Mouse (Mus musculus): ENCODE data around the gene Ndufaf2. TPM values are rescaled to one million over a fixed set of nuclear protein-coding genes. Genes with fewer than 3 reads are reported as not detected.

Gene Ndufaf2
- 35.7 and 37.2 TPM in 2 replicates for polyA plus RNA-seq (2015; fragmentation: Nextera tagmentation; extraction: Ambion mirVana)

- Histone ChIP-seq H3K27ac (ENCODE audit: low read length) (0 out of 2 replicates have a peak within 1 kb of the TSS, but pooled peaks have one; percentile 20), H3K4me1 (ENCODE audit: insufficient read depth, low read depth, low read length) (0 out of 2 replicates have a peak, but pooled peaks cover 6% of the 10 kb centered on the region), H3K36me3 (ENCODE audit: insufficient read depth, low read length) (no peaks in the 10 kb centered on the region), H3K4me3 (ENCODE audit: low read depth, low read length) (peak within 1 kb of the TSS; percentile 81), H3K9ac (replicated peaks; ENCODE audit: low read depth) (peak within 1 kb of the TSS; percentile 48; the same call in 1 of the 2 replicates), H3K9me3 (ENCODE audit: low read length) (no peaks in the 10 kb centered on the region), H3K4me2 (replicated peaks; ENCODE audit: low read depth, low read length) (peak within 1 kb of the TSS; percentile 91), H3K27me3 (replicated peaks; ENCODE audit: insufficient read depth, low read length) (no peaks in the 10 kb centered on the region)
- TF ChIP-seq EP300 (IDR thresholded peaks at IDR 0.05), result no peak
- TF ChIP-seq CTCF (IDR thresholded peaks at IDR 0.05), result peak; percentile 29
- WGBS, result 1% methylated on average over 47 of the region's 47 CpGs
- DNase-seq (ENCODE audit: low spot score) (peak; percentile 95), ATAC-seq (peak; percentile 99)
These were observed at the start of gene Ndufaf2, which contains the start of gene Ercc8 for GRCm38 (mm10) chr13:108158465-108159240. Ndufaf2 (minus strand) TSS chr13:108158623. Ercc8 (plus strand) TSS chr13:108158731.

- no peak overlapping the region for H3K4me2 ChIP-seq (replicated peaks; ENCODE audit: low read depth, low read length)
- no peaks in the 10 kb centered on the region for H3K9me3 ChIP-seq (ENCODE audit: low read length)
- no peak overlapping the region for H3K27ac ChIP-seq (ENCODE audit: low read length)
- TF ChIP-seq CTCF (IDR thresholded peaks at IDR 0.05), result no peak
- no peak for TF ChIP-seq EP300 (IDR thresholded peaks at IDR 0.05)
- no peak overlapping the region for H3K4me3 ChIP-seq (ENCODE audit: low read depth, low read length)
- no peaks in the 10 kb centered on the region for H3K27me3 ChIP-seq (replicated peaks; ENCODE audit: insufficient read depth, low read length)
- no peaks in the 10 kb centered on the region for H3K4me1 ChIP-seq (ENCODE audit: insufficient read depth, low read depth, low read length)
- H3K9ac ChIP-seq (replicated peaks; ENCODE audit: low read depth), result no peak overlapping the region
- ATAC-seq (no peak), DNase-seq (ENCODE audit: low spot score) (no peak)
- WGBS, result 61% methylated on average over 5 of the region's 5 CpGs
- H3K36me3 ChIP-seq (ENCODE audit: insufficient read depth, low read length), result no peaks in the 10 kb centered on the region
These were observed 49.7 kb upstream of the Ndufaf2 start for GRCm38 (mm10) chr13:108208090-108208489.

GRCm38 (mm10) chr13:108207447-108207846 is 49.0 kb upstream of the Ndufaf2 start:
- ATAC-seq (no peak), DNase-seq (ENCODE audit: low spot score) (no peak)
- Histone ChIP-seq H3K9ac (replicated peaks; ENCODE audit: low read depth) (no peak overlapping the region), H3K27ac (ENCODE audit: low read length) (no peak overlapping the region), H3K4me3 (ENCODE audit: low read depth, low read length) (no peak overlapping the region), H3K27me3 (replicated peaks; ENCODE audit: insufficient read depth, low read length) (no peaks in the 10 kb centered on the region), H3K4me2 (replicated peaks; ENCODE audit: low read depth, low read length) (no peak overlapping the region), H3K36me3 (ENCODE audit: insufficient read depth, low read length) (no peaks in the 10 kb centered on the region), H3K9me3 (ENCODE audit: low read length) (no peaks in the 10 kb centered on the region), H3K4me1 (ENCODE audit: insufficient read depth, low read depth, low read length) (no peaks in the 10 kb centered on the region)
- TF ChIP-seq EP300 (IDR thresholded peaks at IDR 0.05) (no peak), CTCF (IDR thresholded peaks at IDR 0.05) (no peak)
- 77% methylated on average over 2 of the region's 2 CpGs for WGBS

- DNase-seq (ENCODE audit: low spot score) (no peak), ATAC-seq (no peak)
- Histone ChIP-seq H3K4me2 (replicated peaks; ENCODE audit: low read depth, low read length) (no peak overlapping the region), H3K9ac (replicated peaks; ENCODE audit: low read depth) (no peak overlapping the region), H3K9me3 (ENCODE audit: low read length) (no peaks in the 10 kb centered on the region), H3K4me3 (ENCODE audit: low read depth, low read length) (no peak overlapping the region), H3K27ac (ENCODE audit: low read length) (no peak overlapping the region), H3K27me3 (replicated peaks; ENCODE audit: insufficient read depth, low read length) (no peaks in the 10 kb centered on the region), H3K36me3 (ENCODE audit: insufficient read depth, low read length) (no peaks in the 10 kb centered on the region), H3K4me1 (ENCODE audit: insufficient read depth, low read depth, low read length) (no peaks in the 10 kb centered on the region)
- 74% methylated on average over 3 of the region's 3 CpGs for WGBS
- no peak for TF ChIP-seq CTCF (IDR thresholded peaks at IDR 0.05)
- TF ChIP-seq EP300 (IDR thresholded peaks at IDR 0.05), result no peak
These were observed 46.4 kb upstream of the Ndufaf2 start for GRCm38 (mm10) chr13:108204857-108205256.

GRCm38 (mm10) chr13:108195474-108195873 is 37.1 kb upstream of the Ndufaf2 start:
- H3K4me2 ChIP-seq (replicated peaks; ENCODE audit: low read depth, low read length), result no peak overlapping the region

GRCm38 (mm10) chr13:108191074-108191720 is 32.8 kb upstream of the Ndufaf2 start:
- TF ChIP-seq EP300 (IDR thresholded peaks at IDR 0.05) (no peak), CTCF (IDR thresholded peaks at IDR 0.05) (peak; percentile 89)
- WGBS, result 44% methylated on average over 11 of the region's 11 CpGs
- Histone ChIP-seq H3K36me3 (ENCODE audit: insufficient read depth, low read length) (peaks cover 8% of the 10 kb centered on the region; the same call in 1 of the 2 replicates), H3K27ac (ENCODE audit: low read length) (no peak overlapping the region), H3K27me3 (replicated peaks; ENCODE audit: insufficient read depth, low read length) (no peaks in the 10 kb centered on the region), H3K9ac (replicated peaks; ENCODE audit: low read depth) (no peak overlapping the region), H3K4me3 (ENCODE audit: low read depth, low read length) (no peak overlapping the region), H3K4me1 (ENCODE audit: insufficient read depth, low read depth, low read length) (no peaks in the 10 kb centered on the region), H3K4me2 (replicated peaks; ENCODE audit: low read depth, low read length) (no peak overlapping the region), H3K9me3 (ENCODE audit: low read length) (no peaks in the 10 kb centered on the region)
- peak; percentile 86 for DNase-seq (ENCODE audit: low spot score)
- ATAC-seq, result peak; percentile 74

More at GRCm38 (mm10) chr13:108195474-108195873, 37.1 kb upstream of the Ndufaf2 start:
- Histone ChIP-seq H3K27me3 (replicated peaks; ENCODE audit: insufficient read depth, low read length) (no peaks in the 10 kb centered on the region), H3K36me3 (ENCODE audit: insufficient read depth, low read length) (peaks cover 8% of the 10 kb centered on the region; the same call in 1 of the 2 replicates), H3K4me1 (ENCODE audit: insufficient read depth, low read depth, low read length) (no peaks in the 10 kb centered on the region), H3K4me3 (ENCODE audit: low read depth, low read length) (no peak overlapping the region), H3K9ac (replicated peaks; ENCODE audit: low read depth) (no peak overlapping the region), H3K27ac (ENCODE audit: low read length) (no peak overlapping the region), H3K9me3 (ENCODE audit: low read length) (no peaks in the 10 kb centered on the region)
- no peak for ATAC-seq
- 77% methylated on average over 6 of the region's 6 CpGs for WGBS
- no peak for DNase-seq (ENCODE audit: low spot score)
- no peak for TF ChIP-seq CTCF (IDR thresholded peaks at IDR 0.05)
- no peak for TF ChIP-seq EP300 (IDR thresholded peaks at IDR 0.05)

Data from lung, postnatal 0 days (tissue).